Comparison of ENCODE assay signal across 13 mouse cellular contexts in genomic region chr13:34347960-34348889, GRCm38 (mm10). TPM values are rescaled to one million over a fixed set of nuclear protein-coding genes. Genes with fewer than 3 reads are reported as not detected.
DNase-seq lines count a peak whose midpoint lies in the region; ATAC-seq lines count a peak whose summit lies in the region.
"Had no signal": no experiment of that assay in that cellular context is flagged by ENCODE, and none has a peak within 500 bp of the region (broad histone marks: within the 10 kb centered on the region; RNA-seq: fewer than 3 reads in every experiment).

No protein-coding gene starts in this region.

- H3K36me3 ChIP-seq in liver, embryonic 12.5 days, result no peaks in the 10 kb centered on the region
- no peaks in the 10 kb centered on the region for H3K36me3 ChIP-seq in hindbrain, embryonic 11.5 days (ENCODE audit: control insufficient read depth, insufficient read depth, low read length)
- H3K36me3 ChIP-seq: embryonic facial prominence, embryonic 15.5 days; limb, embryonic 12.5 days; neural tube, embryonic 15.5 days had no signal

- peak overlapping the region; percentile 100 for H3K9ac ChIP-seq in liver, embryonic 12.5 days
- H3K9ac ChIP-seq in hindbrain, embryonic 11.5 days (ENCODE audit: low read depth, low read length), result no peak overlapping the region
- H3K9ac ChIP-seq: embryonic facial prominence, embryonic 15.5 days; limb, embryonic 12.5 days; neural tube, embryonic 15.5 days had no signal

- 0 out of 2 replicates have a peak overlapping the region, but pooled peaks have one; percentile 12 for H3K4me3 ChIP-seq in liver, embryonic 12.5 days
- no peak overlapping the region for H3K4me3 ChIP-seq in hindbrain, embryonic 11.5 days (ENCODE audit: low read depth, low read length)
- H3K4me3 ChIP-seq: embryonic facial prominence, embryonic 15.5 days; limb, embryonic 12.5 days; neural tube, embryonic 15.5 days had no signal

- peak overlapping the region; percentile 96 for H3K27ac ChIP-seq in liver, embryonic 12.5 days
- no peak overlapping the region for H3K27ac ChIP-seq in hindbrain, embryonic 11.5 days (ENCODE audit: low read depth, low read length)
- H3K27ac ChIP-seq: embryonic facial prominence, embryonic 15.5 days; limb, embryonic 12.5 days; neural tube, embryonic 15.5 days had no signal

- H3K4me2 ChIP-seq in liver, embryonic 12.5 days, result peak overlapping the region; percentile 81
- H3K4me2 ChIP-seq in hindbrain, embryonic 11.5 days (replicated peaks; ENCODE audit: low read depth, low read length), result no peak overlapping the region
- H3K4me2 ChIP-seq: embryonic facial prominence, embryonic 15.5 days; limb, embryonic 12.5 days; neural tube, embryonic 15.5 days had no signal

- 13% methylated on average over 7 of the region's 7 CpGs for WGBS in liver, embryonic 12.5 days (ENCODE audit: insufficient replicate concordance)
- WGBS in hindbrain, embryonic 11.5 days, result 62% methylated on average over 7 of the region's 7 CpGs

- DNase-seq in spleen, postnatal 36 days (ENCODE audit: low spot score in 2 of 2), result peak; percentile 18 to 52
- DNase-seq in spleen, adult 12 weeks (ENCODE audit: low spot score), result no peak
- peak; percentile 65 for DNase-seq in c-Kit-positive CD71-positive TER-119-negative erythroid progenitor cells, embryonic 14.5 days (ENCODE audit: low read depth)
- no peak for DNase-seq in hindbrain, embryonic 11.5 days (ENCODE audit: low spot score)
- DNase-seq in ovary, postnatal 36 days (ENCODE audit: low spot score), result no peak
- DNase-seq: cerebellum, adult 2 months; gastrocnemius, postnatal 25 days; thymus, postnatal 4 days had no signal

- H3K27me3 ChIP-seq in liver, embryonic 12.5 days (replicated peaks), result no peaks in the 10 kb centered on the region
- no peaks in the 10 kb centered on the region for H3K27me3 ChIP-seq in hindbrain, embryonic 11.5 days (ENCODE audit: control insufficient read depth, insufficient read depth, low read length)
- H3K27me3 ChIP-seq: neural tube, embryonic 15.5 days had no signal

- no peaks in the 10 kb centered on the region for H3K9me3 ChIP-seq in liver, embryonic 12.5 days (replicated peaks)
- H3K9me3 ChIP-seq in hindbrain, embryonic 11.5 days (ENCODE audit: control insufficient read depth, low read length), result no peaks in the 10 kb centered on the region
- H3K9me3 ChIP-seq: embryonic facial prominence, embryonic 15.5 days; limb, embryonic 12.5 days; neural tube, embryonic 15.5 days had no signal

- ATAC-seq in liver, embryonic 12.5 days, result peak; percentile 83
- ATAC-seq in inflammation-experienced regulatory T-cells, adult 6 months, result no peak
- no peak for ATAC-seq in hindbrain, embryonic 11.5 days (ENCODE audit: low FRiP score)

- H3K4me1 ChIP-seq in liver, embryonic 12.5 days, result peaks cover 47% of the 10 kb centered on the region
- peaks cover 6% of the 10 kb centered on the region; the same call in 1 of the 2 replicates for H3K4me1 ChIP-seq in hindbrain, embryonic 11.5 days (replicated peaks; ENCODE audit: control insufficient read depth, insufficient read depth, low read length)

RNA-seq across cellular contexts. Expression of gene Slc22a23, which starts 3.2 kb away (rescaled TPM):
- polyA plus RNA-seq in liver, embryonic 12.5 days (2016; fragmentation: Nextera tagmentation; extraction: Ambion mirVana), result 12.8 and 13.8 TPM in 2 replicates
- under 1 TPM; 0.25 to 0.51 (median 0.35) TPM for polyA plus RNA-seq in inflammation-experienced regulatory T-cells, adult 6 months (2017; shearing (Covaris generic))
- 9.6 and 11.9 TPM in 2 replicates for polyA plus RNA-seq in hindbrain, embryonic 11.5 days (2014; fragmentation: Nextera tagmentation; extraction: Ambion mirVana)

Comparison
In these comparisons a context has a peak if more than half of its experiments do, and no peak if none do; other contexts are left out.
1. DNase-seq: peak in spleen, postnatal 36 days (2 of 2) and c-Kit-positive CD71-positive TER-119-negative erythroid progenitor cells, embryonic 14.5 days (single experiment); none in spleen, adult 12 weeks (single experiment), hindbrain, embryonic 11.5 days (single experiment) and ovary, postnatal 36 days (single experiment).